In genomic region chr11:96278773-96279172, GRCm38 (mm10) we compare ENCODE assay signal across 8 mouse cellular contexts. TPM values are rescaled to one million over a fixed set of nuclear protein-coding genes. Genes with fewer than 3 reads are reported as not detected.
DNase-seq lines count a peak whose midpoint lies in the region; ATAC-seq and TF ChIP-seq lines count a peak whose summit lies in the region.

No protein-coding gene starts in this region.

- no peaks in the 10 kb centered on the region for H3K4me1 ChIP-seq in forebrain, postnatal 0 days (ENCODE audit: insufficient read depth)
- H3K4me1 ChIP-seq in hindbrain, embryonic 14.5 days (replicated peaks; ENCODE audit: control insufficient read depth, insufficient read depth, low read length) = no peaks in the 10 kb centered on the region

- no peak overlapping the region for H3K9ac ChIP-seq in forebrain, postnatal 0 days
- H3K9ac ChIP-seq in hindbrain, embryonic 14.5 days = no peak overlapping the region

- peaks cover 98% of the 10 kb centered on the region for H3K27me3 ChIP-seq in forebrain, postnatal 0 days (ENCODE audit: insufficient read depth, low read length)
- peaks cover 89% of the 10 kb centered on the region for H3K27me3 ChIP-seq in hindbrain, embryonic 14.5 days (ENCODE audit: control insufficient read depth, insufficient read depth, low read length)

- no peak overlapping the region for H3K4me2 ChIP-seq in forebrain, postnatal 0 days (ENCODE audit: low read depth)
- peak overlapping the region; percentile 24; the same call in 1 of the 2 replicates for H3K4me2 ChIP-seq in hindbrain, embryonic 14.5 days (replicated peaks)

- ATAC-seq in cerebellum, adult (ENCODE audit: insufficient number of reproducible peaks, low FRiP score, low TSS enrichment) = no peak
- ATAC-seq in forebrain, postnatal 0 days = peak; percentile 79
- peak; percentile 68; the same call in 1 of the 2 replicates for ATAC-seq in hindbrain, embryonic 14.5 days (ENCODE audit: low FRiP score)

- no peak overlapping the region for H3K27ac ChIP-seq in forebrain, postnatal 0 days (ENCODE audit: low read depth, low read length)
- H3K27ac ChIP-seq in hindbrain, embryonic 14.5 days = 0 out of 2 replicates have a peak overlapping the region, but pooled peaks have one; percentile 47

- H3K36me3 ChIP-seq in forebrain, postnatal 0 days (ENCODE audit: insufficient read depth) = no peaks in the 10 kb centered on the region
- no peaks in the 10 kb centered on the region for H3K36me3 ChIP-seq in hindbrain, embryonic 14.5 days (replicated peaks; ENCODE audit: control insufficient read depth, insufficient read depth)

- peak; percentile 77 for DNase-seq in cerebellum, adult 11 months
- peak; percentile 64 for DNase-seq in brain, embryonic 18.5 days (ENCODE audit: low read depth, low spot score)
- DNase-seq in forebrain, postnatal 0 days = peak; percentile 91
- DNase-seq in hindbrain, embryonic 14.5 days (ENCODE audit: low spot score) = peak; percentile 90
- peak; percentile 74 to 88 for DNase-seq in layer of hippocampus, postnatal 14 days (ENCODE audit: low spot score in 2 of 2)
- DNase-seq in mesoderm, embryonic 11.5 days (ENCODE audit: low read depth, low spot score) = peak; percentile 93
- peak; percentile 38 to 64 for DNase-seq in spleen, postnatal 14 days (ENCODE audit: low spot score in 2 of 2)

- TF ChIP-seq CTCF in forebrain, postnatal 0 days (IDR thresholded peaks at IDR 0.05; ENCODE audit: low read depth) = peak; percentile 91

- WGBS in forebrain, postnatal 0 days = under 1% methylated on average over 9 of the region's 9 CpGs
- under 1% methylated on average over 9 of the region's 9 CpGs for WGBS in hindbrain, embryonic 14.5 days

- H3K4me3 ChIP-seq in forebrain, postnatal 0 days (ENCODE audit: low read depth, low read length) = no peak overlapping the region
- no peak overlapping the region for H3K4me3 ChIP-seq in hindbrain, embryonic 14.5 days (replicated peaks; ENCODE audit: low read length)

- no peaks in the 10 kb centered on the region for H3K9me3 ChIP-seq in forebrain, postnatal 0 days (ENCODE audit: low read length)
- no peaks in the 10 kb centered on the region for H3K9me3 ChIP-seq in hindbrain, embryonic 14.5 days (ENCODE audit: control insufficient read depth, low read length)

RNA-seq across cellular contexts. Expression of gene Hoxb8, which starts 2.9 kb away (rescaled TPM):
- total RNA-seq in forebrain, postnatal 0 days (2014; rRNA removed) = not detected in 2 replicates
- not detected in 2 replicates for polyA plus RNA-seq in forebrain, postnatal 0 days (2015; fragmentation: Nextera tagmentation; extraction: Ambion mirVana)
- polyA plus RNA-seq in hindbrain, embryonic 14.5 days (2014; fragmentation: Nextera tagmentation; extraction: Ambion mirVana) = 41.2 and 50.6 TPM in 2 replicates
- not detected for total RNA-seq in layer of hippocampus, postnatal 14 days (2021)

RNA-seq across cellular contexts. Expression of gene Hoxb9, which starts 7.5 kb away (rescaled TPM):
- not detected in 2 replicates for total RNA-seq in forebrain, postnatal 0 days (2014; rRNA removed)
- not detected in 2 replicates for polyA plus RNA-seq in forebrain, postnatal 0 days (2015; fragmentation: Nextera tagmentation; extraction: Ambion mirVana)
- 10.7 and 22.4 TPM in 2 replicates for polyA plus RNA-seq in hindbrain, embryonic 14.5 days (2014; fragmentation: Nextera tagmentation; extraction: Ambion mirVana)
- not detected for total RNA-seq in layer of hippocampus, postnatal 14 days (2021)

RNA-seq across cellular contexts. Expression of gene Hoxb7, which starts 7.7 kb away (rescaled TPM):
- not detected in 2 replicates for total RNA-seq in forebrain, postnatal 0 days (2014; rRNA removed)
- not detected in 2 replicates for polyA plus RNA-seq in forebrain, postnatal 0 days (2015; fragmentation: Nextera tagmentation; extraction: Ambion mirVana)
- 40.8 and 45.6 TPM in 2 replicates for polyA plus RNA-seq in hindbrain, embryonic 14.5 days (2014; fragmentation: Nextera tagmentation; extraction: Ambion mirVana)
- total RNA-seq in layer of hippocampus, postnatal 14 days (2021) = not detected

RNA-seq across cellular contexts. Expression of gene Hoxb6, which starts 13.5 kb away (rescaled TPM):
- total RNA-seq in forebrain, postnatal 0 days (2014; rRNA removed) = not detected in 2 replicates
- polyA plus RNA-seq in forebrain, postnatal 0 days (2015; fragmentation: Nextera tagmentation; extraction: Ambion mirVana) = not detected in 2 replicates
- polyA plus RNA-seq in hindbrain, embryonic 14.5 days (2014; fragmentation: Nextera tagmentation; extraction: Ambion mirVana) = 71.4 and 90.1 TPM in 2 replicates
- total RNA-seq in layer of hippocampus, postnatal 14 days (2021) = not detected

RNA-seq across cellular contexts. Expression of gene Hoxb5, which starts 24.4 kb away (rescaled TPM):
- total RNA-seq in forebrain, postnatal 0 days (2014; rRNA removed) = not detected in 2 replicates
- polyA plus RNA-seq in forebrain, postnatal 0 days (2015; fragmentation: Nextera tagmentation; extraction: Ambion mirVana) = not detected in 2 replicates
- polyA plus RNA-seq in hindbrain, embryonic 14.5 days (2014; fragmentation: Nextera tagmentation; extraction: Ambion mirVana) = 140 and 157 TPM in 2 replicates
- total RNA-seq in layer of hippocampus, postnatal 14 days (2021) = not detected
